Mouse (Mus musculus) E14TG2a.4 (cell line): Measurements from ENCODE around the gene Il34.

ENCODE experiments used
- CTCF ChIP-seq: conservative IDR thresholded peaks from 2 replicates; pipeline ENCODE4 v1.5.1; 2014; ENCODE audit warnings: low read length
- NANOG ChIP-seq: IDR thresholded peaks from 2 replicates; pipeline ENCODE4 v1.6.1; 2014; ENCODE audit warnings: borderline replicate concordance, low read length, mixed read lengths
- POU5F1 ChIP-seq: IDR thresholded peaks from 2 replicates; pipeline ENCODE4 v1.6.1; 2014; ENCODE audit warnings: low read length, borderline replicate concordance

DNA sequence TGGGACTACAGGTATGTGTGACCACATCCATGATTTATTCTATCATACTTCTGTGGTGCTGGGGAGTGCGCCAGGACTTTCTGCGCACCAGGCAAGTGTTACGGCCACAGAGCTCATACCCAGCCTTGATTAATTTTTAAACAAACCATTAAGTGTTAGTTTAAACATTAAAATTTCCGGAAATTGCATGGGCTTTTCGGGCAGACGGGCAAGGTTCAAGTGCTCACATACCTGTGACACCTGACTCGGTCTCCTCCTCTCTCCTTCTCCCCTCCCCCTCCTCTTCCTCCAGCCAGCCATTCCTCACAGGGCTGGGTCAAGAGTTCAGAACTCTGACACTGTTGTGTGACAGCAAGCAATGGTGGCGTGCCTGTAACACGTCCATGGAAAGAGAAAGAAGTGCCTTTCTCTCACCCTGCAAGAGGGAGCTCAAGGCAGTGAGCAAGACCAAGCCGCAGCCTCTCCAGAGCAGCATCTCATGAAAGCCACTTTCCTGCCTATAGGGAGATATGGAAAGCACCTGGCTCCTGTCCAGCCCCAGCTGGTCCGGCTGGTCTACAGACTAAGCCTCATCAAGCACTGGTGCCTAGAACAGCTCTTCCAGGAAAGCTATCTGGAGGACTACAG is 13.0 kb downstream of the Il34 start:
- TF ChIP-seq CTCF (no peak), NANOG (no peak), POU5F1 (no peak)
